Mouse (Mus musculus): ENCODE measurements around the gene Pkp1.

- TF ChIP-seq CTCF (IDR thresholded peaks at IDR 0.05; ENCODE audit: low read depth, low read length) (no peak), POLR2A (IDR thresholded peaks at IDR 0.05; ENCODE audit: insufficient read depth, low read length) (no peak), EP300 (IDR thresholded peaks at IDR 0.05; ENCODE audit: insufficient read depth, low read depth, low read length) (no peak)
Observed at GRCm38 (mm10) chr1:135909381-135909780, 9.6 kb downstream of the Pkp1 start.

Data from ES-Bruce4 (cell line).